Mouse (Mus musculus) ES-Bruce4 (cell line): ENCODE data around the gene Armh2. TPM values are rescaled to one million over a fixed set of nuclear protein-coding genes. Genes with fewer than 3 reads are reported as not detected.
A peak's percentile ranks its signal among the peaks of the same experiment; 100 is the strongest.

Experiments
- H3K27ac ChIP-seq: 2 replicates; pipeline ENCODE4 v1.5.1; 2012; ENCODE audit warnings: low read length, inconsistent platforms; ENCODE audit not compliant: insufficient read depth
- H3K27me3 ChIP-seq: 2 replicates; pipeline ENCODE4 v1.6.1; 2012; ENCODE audit warnings: mild to moderate bottlenecking, low read length, inconsistent platforms; ENCODE audit not compliant: control insufficient read depth, poor library complexity, insufficient read depth, severe bottlenecking
- H3K36me3 ChIP-seq: 2 replicates; pipeline ENCODE4 v1.6.1; 2012; ENCODE audit warnings: inconsistent platforms, mild to moderate bottlenecking, low read length, moderate library complexity; ENCODE audit not compliant: control insufficient read depth, poor library complexity, insufficient read depth, severe bottlenecking
- H3K4me1 ChIP-seq: one replicate; pipeline ENCODE4 v1.8.1; 2011; ENCODE audit warnings: low read length; ENCODE audit not compliant: control insufficient read depth, insufficient read depth
- H3K4me3 ChIP-seq: 2 replicates; pipeline ENCODE4 v1.5.1; 2011; ENCODE audit warnings: low read depth, mild to moderate bottlenecking, low read length
- H3K9ac ChIP-seq: 2 replicates; pipeline ENCODE4 v1.6.1; 2012; ENCODE audit warnings: low read depth, mild to moderate bottlenecking, inconsistent platforms; ENCODE audit not compliant: poor library complexity, severe bottlenecking
- H3K9me3 ChIP-seq: replicated peaks from 2 replicates; pipeline ENCODE4 v1.6.1; 2012; ENCODE audit warnings: mild to moderate bottlenecking, low read length, inconsistent platforms; ENCODE audit not compliant: control insufficient read depth, poor library complexity, insufficient read depth, severe bottlenecking
- CTCF ChIP-seq: IDR thresholded peaks from one replicate; pipeline ENCODE4 v1.8.1; 2011; ENCODE audit warnings: low read depth, low read length
- EP300 ChIP-seq: IDR thresholded peaks from 2 replicates; pipeline ENCODE4 v1.6.1; 2011; ENCODE audit warnings: low read depth, low read length; ENCODE audit not compliant: insufficient read depth
- POLR2A ChIP-seq: IDR thresholded peaks from one replicate; pipeline ENCODE4 v1.8.1; 2011; ENCODE audit warnings: low read length; ENCODE audit not compliant: insufficient read depth
- polyA plus RNA-seq: library from polyadenylated mRNA; stranded (reverse); fragments of >200 nt; gene quantifications from 2 replicates; pipeline ENCODE4 v1.2.4, GENCODE M21; 2011; ENCODE audit warnings: low read depth; ENCODE audit not compliant: missing spikeins, insufficient read depth, insufficient read length

The Armh2 gene
- polyA plus RNA-seq, 1 experiment: not detected

- H3K9me3 ChIP-seq: no peaks in the 10 kb centered on the region
- H3K27me3 ChIP-seq: no peaks in the 10 kb centered on the region
- no peak overlapping the region for H3K4me3 ChIP-seq
- H3K9ac ChIP-seq: no peak overlapping the region
- H3K27ac ChIP-seq: no peak overlapping the region
- peaks cover 31% of the 10 kb centered on the region for H3K36me3 ChIP-seq
- TF ChIP-seq POLR2A (no peak), EP300 (no peak), CTCF (no peak)
- H3K4me1 ChIP-seq: no peaks in the 10 kb centered on the region
Measured at GRCm38 (mm10) chr13:24747823-24748222, 6.8 kb downstream of the Armh2 start.

DNA sequence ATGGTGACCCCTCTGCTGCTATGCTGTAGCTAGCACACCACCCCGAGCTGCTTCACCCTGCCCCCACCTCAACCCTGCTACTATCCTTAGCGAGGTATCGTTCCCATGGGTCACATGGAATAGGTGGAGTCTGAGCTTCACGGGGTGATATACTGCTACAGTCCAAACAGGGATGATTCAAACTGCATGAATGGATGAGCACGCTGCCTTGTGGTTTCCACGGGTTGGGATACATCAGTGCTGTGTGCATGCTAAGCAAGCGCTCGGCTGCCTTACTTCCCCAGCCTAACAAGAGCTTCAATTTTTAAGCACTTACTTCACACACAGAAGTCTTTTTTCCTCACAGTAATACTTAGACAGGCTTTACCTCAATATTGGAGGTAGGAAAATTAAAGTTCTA is 9.8 kb downstream of the Armh2 start:
- Histone ChIP-seq H3K9ac (no peak overlapping the region), H3K4me1 (no peaks in the 10 kb centered on the region), H3K4me3 (no peak overlapping the region), H3K9me3 (no peaks in the 10 kb centered on the region), H3K36me3 (peaks cover 49% of the 10 kb centered on the region), H3K27me3 (no peaks in the 10 kb centered on the region), H3K27ac (no peak overlapping the region)
- TF ChIP-seq POLR2A (no peak), CTCF (no peak), EP300 (no peak)

DNA sequence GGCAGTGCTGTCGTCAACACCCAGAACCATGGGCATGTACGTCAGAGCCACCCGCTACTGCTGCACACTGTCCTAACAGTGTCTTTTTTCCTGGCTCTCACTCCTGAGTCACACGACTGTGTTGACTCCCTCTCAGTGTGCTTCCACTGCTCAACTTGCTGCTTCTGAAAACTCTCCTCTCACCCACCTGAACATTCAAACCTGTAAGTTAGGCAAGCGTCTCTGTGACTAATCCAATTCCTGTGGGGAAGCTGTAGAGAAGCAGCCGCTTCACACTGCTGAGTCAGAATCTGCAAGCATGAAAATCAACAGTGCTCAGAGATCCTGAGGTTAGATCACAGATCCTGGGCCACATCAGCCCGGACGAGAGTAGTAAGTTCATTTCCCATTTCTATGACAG is 10.4 kb downstream of the Armh2 start:
- TF ChIP-seq POLR2A (no peak), EP300 (no peak), CTCF (no peak)
- peaks cover 54% of the 10 kb centered on the region for H3K36me3 ChIP-seq

GRCm38 (mm10) chr13:24756756-24757155 is 15.7 kb downstream of the Armh2 start:
- Histone ChIP-seq H3K4me3 (no peak overlapping the region), H3K27me3 (no peaks in the 10 kb centered on the region), H3K9me3 (no peaks in the 10 kb centered on the region), H3K9ac (no peak overlapping the region), H3K27ac (no peak overlapping the region), H3K36me3 (peaks cover 74% of the 10 kb centered on the region), H3K4me1 (peaks cover 2% of the 10 kb centered on the region)
- TF ChIP-seq EP300 (no peak), CTCF (no peak), POLR2A (no peak)

More for the DNA sequence above, 10.4 kb downstream of the Armh2 start:
- Histone ChIP-seq H3K4me1 (no peaks in the 10 kb centered on the region), H3K4me3 (no peak overlapping the region), H3K9me3 (no peaks in the 10 kb centered on the region), H3K27me3 (no peaks in the 10 kb centered on the region), H3K27ac (no peak overlapping the region), H3K9ac (no peak overlapping the region)

DNA sequence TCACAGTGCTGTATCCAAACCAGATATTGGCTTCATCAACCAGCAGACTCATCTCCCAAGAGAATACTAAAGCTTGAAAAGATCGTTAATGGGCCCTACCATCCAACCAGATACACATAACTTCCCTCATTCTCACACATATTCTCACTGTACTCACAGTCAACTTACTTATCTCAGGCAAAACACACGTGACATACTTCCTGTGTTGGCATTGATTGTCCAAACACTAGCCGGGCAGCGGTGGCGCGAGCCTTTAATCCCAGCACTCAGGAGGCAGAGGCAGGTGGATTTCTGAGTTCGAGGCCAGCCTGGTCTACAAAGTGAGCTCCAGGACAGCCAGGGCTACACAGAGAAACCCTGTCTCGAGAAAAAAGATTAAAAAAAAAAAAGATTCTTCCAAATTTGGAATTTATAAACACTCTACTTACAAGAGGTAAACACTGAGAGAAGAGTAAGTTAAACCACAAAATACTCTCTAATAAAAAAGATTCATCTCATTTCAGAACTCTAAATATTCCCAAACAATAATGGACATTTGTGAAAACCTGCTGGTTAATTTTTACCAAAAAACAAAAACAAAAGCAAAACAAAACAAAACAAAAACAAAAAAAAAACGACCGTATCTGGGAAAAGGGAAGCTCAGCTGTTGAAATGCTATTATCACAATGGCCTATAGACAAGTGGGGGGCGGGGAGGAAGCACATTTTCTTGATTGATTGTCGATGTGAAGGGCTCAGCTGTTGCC is 17.0 kb downstream of the Armh2 start:
- no peaks in the 10 kb centered on the region for H3K9me3 ChIP-seq
- no peak overlapping the region for H3K4me3 ChIP-seq
- H3K27me3 ChIP-seq: no peaks in the 10 kb centered on the region
- no peak overlapping the region for H3K9ac ChIP-seq
- H3K4me1 ChIP-seq: peaks cover 2% of the 10 kb centered on the region
- peaks cover 65% of the 10 kb centered on the region for H3K36me3 ChIP-seq
- H3K27ac ChIP-seq: no peak overlapping the region
- TF ChIP-seq EP300 (no peak), CTCF (no peak), POLR2A (no peak)

- Histone ChIP-seq H3K27me3 (no peaks in the 10 kb centered on the region), H3K4me3 (no peak overlapping the region), H3K4me1 (peaks cover 2% of the 10 kb centered on the region), H3K36me3 (peaks cover 52% of the 10 kb centered on the region), H3K9me3 (no peaks in the 10 kb centered on the region), H3K27ac (no peak overlapping the region), H3K9ac (peak overlapping the region; percentile 89; the same call in 1 of the 2 replicates)
- TF ChIP-seq EP300: no peak
- TF ChIP-seq CTCF: no peak
- TF ChIP-seq POLR2A: no peak
Measured at GRCm38 (mm10) chr13:24759451-24759850, 18.4 kb downstream of the Armh2 start.
